Mouse (Mus musculus): ENCODE data around the gene Spopl.
A peak's percentile ranks its signal among the peaks of the same experiment; 100 is the strongest.
"Not testable (repeated sequence)": the region's sequence is repeated elsewhere in the genome, so short reads cannot be mapped to it uniquely, and the experiment has no call there.

Spopl gene

DNA sequence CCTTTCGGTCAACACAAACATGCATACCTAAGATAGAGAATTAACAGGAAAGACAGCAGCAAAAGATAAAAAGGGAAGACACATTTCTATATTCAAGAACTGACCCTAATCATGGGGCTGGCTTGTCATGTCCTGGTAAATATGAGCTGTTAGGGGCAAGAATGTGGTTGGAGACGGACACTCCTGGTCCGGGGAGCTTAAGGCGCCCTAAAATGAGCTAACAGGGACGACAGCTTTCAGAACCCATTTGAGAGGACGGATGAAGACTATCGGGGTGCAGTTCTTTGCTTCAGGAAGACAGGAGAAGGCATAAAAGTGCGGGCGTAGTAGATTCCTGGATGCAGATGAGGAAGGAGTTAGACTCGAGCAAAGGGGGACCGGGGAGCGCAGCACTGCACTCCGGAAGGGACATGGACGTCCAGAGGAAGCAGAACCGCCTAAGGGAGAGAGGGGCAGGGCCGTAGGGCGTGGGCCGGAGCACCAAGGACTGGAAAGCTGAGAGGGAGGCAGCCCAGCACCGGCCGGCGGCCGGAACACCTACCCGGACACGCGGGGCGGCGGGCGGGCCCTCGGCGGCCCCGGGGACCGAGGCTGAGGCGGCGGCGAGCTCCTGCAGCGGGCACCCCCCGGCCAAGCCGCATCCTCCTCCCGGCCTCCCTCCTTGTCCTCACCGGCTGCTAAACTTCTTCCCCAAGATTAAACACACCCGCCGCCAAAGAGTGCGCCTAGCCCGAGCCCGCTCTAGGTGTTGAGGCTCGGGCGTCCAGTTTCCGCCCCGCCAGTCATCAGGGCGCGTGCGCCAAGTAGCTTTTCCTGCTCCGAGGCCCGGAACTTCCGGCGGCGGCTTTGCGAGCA lies at the start of gene Spopl:
Spopl (minus strand) TSS at position 805 of the 855 bp plus-strand sequence.
- DNase-seq (ENCODE audit: low read depth, low spot score): peak; percentile 60

DNA sequence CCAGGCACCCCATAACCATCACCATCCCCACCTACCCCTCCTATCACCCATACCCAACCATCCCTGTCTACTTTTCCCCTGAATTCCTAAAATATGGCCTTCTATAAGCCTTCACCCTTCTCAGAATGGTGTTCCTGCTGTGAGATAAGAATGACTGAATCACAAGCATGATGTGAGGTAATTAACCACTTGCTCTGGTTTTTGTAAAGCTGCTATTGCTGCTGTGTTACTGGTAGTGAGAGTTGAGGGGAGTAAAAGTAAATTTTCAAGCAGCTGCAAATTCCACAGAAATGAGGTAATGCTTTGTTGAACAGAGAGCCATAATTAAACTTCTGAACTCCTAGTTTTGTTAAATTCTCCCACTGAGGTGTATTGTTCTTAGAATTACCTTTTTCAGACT lies 48.2 kb upstream of the Spopl start:
- DNase-seq (ENCODE audit: low read depth, low spot score): no peak

DNA sequence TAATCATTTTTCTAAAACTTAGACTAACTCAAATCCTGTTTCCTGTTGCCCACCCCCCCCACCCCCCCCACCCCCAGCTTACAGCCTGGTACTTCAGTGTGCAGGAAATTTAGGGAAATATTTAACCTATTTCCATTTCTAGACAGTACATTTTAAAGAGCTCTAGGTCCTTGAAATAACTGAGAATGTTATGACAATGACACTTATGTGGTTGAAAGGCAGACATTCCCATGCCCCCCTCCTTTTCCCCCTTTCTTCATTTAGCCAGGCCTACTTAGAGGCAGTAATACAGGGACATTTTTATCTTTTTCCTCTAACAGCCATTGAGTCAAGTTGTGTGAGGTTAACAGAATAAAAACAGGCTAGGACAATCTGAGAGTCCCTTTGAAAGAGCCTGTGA lies 46.1 kb upstream of the Spopl start:
- no peak for DNase-seq (ENCODE audit: low read depth, low spot score)

- DNase-seq (ENCODE audit: low read depth, low spot score): no peak
Observed at GRCm38 (mm10) chr2:23605391-23605790, 33.5 kb upstream of the Spopl start.

DNA sequence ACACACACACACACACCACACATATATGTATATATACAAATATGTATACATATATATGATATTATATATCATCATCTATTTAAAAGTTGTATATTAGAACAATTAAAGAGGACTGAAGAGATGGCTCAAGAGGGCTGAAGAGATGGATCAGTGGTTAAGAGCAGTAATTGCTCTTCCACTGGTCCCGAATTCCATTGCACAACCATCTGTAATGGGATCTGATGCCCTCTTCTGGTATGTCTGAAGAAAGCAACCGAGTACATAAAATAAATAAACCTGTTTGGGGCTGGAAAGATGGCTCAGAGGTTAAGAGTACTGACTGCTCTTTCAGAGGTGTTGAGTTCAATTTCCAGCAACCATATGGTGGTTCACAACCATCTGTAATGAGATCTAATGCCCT lies 16.9 kb upstream of the Spopl start:
- no peak for DNase-seq (ENCODE audit: low read depth, low spot score)

GRCm38 (mm10) chr2:23572157-23572532 lies 239 bp upstream of the Spopl start:
- not testable (repeated sequence) for DNase-seq (ENCODE audit: low read depth, low spot score)

DNA sequence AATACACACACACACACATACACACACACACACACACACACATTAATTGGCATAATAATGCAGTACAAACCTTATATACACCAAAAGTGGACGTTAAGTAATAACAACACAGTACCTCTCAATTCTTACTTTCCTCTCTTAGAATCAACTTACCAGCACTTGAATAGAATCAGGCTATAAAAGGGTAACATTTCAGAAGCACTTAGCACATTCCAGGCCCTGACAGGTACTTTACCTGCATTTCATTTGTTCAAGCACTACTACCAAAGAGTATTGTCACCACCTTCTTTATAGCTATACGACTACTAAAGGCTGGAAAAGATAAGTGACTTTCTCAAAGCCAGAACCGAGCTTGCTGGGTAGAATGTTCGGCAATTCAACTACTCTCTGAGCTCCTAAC lies 1.3 kb downstream of the Spopl start:
- no peak for DNase-seq (ENCODE audit: low read depth, low spot score)

DNA sequence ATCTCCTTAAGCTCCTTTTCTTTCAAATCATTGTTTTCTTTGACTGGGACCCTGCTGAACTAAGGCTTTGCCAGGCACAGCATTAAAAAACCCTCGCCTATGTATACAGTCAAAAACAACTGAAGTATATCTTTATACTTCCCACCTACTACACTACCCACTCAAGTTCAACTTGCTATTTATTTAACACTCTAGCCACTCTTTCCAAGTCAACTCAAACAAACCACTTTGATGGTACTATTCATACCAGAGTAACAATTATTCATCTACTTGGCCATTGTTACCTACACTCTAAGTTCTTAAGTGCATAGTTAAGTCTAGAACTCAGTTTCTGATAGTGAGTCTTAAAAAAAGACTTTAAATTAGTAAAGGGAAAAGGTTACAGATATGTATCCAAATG lies 3.1 kb downstream of the Spopl start:
- no peak for DNase-seq (ENCODE audit: low read depth, low spot score)

DNA sequence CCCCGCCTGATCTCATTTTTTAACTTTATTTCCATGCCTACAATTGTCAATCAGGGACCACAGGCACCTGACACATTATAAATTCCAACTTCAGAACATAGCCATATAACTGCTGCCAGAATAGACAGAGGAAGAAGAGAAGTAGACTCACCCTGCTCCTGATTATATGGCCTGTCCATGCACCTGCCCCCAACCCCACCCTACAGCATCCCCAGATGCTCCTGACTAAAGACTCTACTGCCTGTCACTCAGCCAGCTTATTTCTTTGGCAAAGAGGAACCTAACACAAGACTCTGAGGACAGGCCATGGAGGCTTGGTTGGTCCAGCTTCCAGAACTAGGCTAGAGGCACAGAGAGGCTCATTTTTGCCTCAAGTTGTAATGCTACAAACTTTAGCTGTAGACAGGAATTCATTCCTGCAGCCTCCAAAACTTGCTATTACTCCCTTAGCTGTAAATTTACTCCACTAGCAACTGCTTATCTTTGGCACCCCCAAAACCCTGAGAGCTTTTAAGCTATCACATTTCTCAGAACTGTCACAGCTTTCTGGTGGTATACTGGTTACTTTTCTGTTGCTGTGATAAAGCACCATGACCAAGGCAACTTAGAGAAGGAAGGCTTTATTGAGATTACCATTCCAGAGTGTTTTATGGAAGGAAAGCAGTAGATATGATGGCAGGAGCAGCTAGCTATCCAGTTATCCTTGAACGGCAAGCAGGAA lies 6.7 kb downstream of the Spopl start:
- no peak for DNase-seq (ENCODE audit: low read depth, low spot score)

DNA sequence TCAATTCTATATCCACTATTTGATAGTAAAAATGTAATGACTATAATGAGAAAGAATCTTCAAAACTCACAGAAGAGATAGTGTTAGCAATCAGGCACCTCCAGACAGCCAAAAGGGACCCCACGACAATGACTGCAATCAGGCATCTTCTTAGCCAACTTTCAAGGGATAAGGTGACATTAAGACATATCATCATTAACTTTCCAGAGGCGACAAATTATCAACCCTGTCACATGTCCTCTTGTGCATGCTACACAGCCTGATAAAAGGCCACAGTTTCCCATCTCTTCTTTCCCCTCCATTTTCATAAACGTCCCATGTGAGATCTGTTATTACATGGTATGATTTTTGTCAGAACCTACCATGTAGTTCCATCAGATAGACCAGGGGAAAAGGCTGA lies 9.0 kb downstream of the Spopl start:
- DNase-seq (ENCODE audit: low read depth, low spot score): no peak

GRCm38 (mm10) chr2:23559186-23559585 lies 12.7 kb downstream of the Spopl start:
- no peak for DNase-seq (ENCODE audit: low read depth, low spot score)

DNA sequence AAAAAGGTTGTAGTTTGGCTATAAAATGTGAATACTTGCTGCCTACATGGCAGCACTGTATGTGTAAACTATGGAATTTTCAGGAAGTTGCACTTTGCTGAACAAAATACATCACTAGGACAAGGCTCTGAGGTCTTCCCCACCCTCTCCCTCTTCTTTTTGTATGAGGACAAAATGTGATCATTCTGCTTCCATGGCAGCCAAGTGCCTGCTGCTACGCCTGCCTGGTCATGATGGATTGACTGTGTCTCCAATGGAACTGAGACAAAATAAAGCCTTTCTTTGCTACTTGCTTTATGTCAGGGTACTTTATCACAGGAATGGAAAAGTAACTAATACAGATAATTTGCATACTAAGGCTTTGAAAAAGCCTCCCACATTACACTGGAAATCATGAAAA lies 20.7 kb downstream of the Spopl start:
- DNase-seq (ENCODE audit: low read depth, low spot score): no peak

- DNase-seq (ENCODE audit: low read depth, low spot score): no peak
Observed at GRCm38 (mm10) chr2:23547220-23547619, 24.7 kb downstream of the Spopl start.

GRCm38 (mm10) chr2:23539967-23540366 lies 31.9 kb downstream of the Spopl start:
- no peak for DNase-seq (ENCODE audit: low read depth, low spot score)

GRCm38 (mm10) chr2:23527717-23528116 lies 44.2 kb downstream of the Spopl start:
- DNase-seq (ENCODE audit: low read depth, low spot score): not testable (repeated sequence)

- no peak for DNase-seq (ENCODE audit: low read depth, low spot score)
Observed at GRCm38 (mm10) chr2:23505141-23505540, 66.8 kb downstream of the Spopl start.

GRCm38 (mm10) chr2:23481715-23482114 lies 90.2 kb downstream of the Spopl start:
- DNase-seq (ENCODE audit: low read depth, low spot score): no peak

DNA sequence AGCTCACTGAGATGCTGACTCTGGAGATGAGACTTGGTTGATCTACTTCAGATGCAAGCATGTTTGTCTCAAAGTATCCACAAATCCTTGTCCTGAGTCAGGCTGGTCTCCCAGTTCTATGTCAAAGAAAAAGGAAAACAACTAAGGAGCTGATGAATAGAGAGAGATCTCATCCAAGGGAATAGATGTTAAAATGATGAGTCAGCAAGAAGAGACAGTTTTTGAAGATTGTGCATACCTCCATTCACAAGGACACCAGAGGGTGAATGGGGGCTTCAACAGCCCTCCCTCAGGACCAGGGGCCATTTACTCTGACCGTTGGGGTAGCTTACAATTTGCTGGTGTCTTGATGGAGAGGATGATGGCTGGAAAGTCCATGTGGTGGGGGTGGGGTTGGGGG lies 104.4 kb downstream of the Spopl start:
- DNase-seq (ENCODE audit: low read depth, low spot score): no peak

DNA sequence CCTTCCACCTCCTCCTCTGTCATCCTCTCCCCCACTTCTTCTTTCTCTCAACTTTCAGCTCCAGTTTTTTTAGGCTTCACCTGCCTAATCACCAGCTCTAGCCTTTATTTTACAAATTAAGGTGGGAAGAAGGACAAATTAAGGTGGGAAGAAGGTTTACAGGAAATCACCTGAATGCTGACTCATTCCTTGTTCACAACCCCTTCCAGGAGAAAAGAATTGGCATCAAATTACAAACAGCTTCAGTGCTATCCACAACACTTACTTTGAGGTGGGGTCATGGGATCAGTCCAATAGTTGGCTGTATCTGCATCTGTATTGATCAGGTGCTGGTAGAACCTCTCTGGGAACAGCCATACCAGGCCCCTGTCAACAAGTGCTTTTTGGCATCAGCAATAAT lies 114.5 kb downstream of the Spopl start:
- DNase-seq (ENCODE audit: low read depth, low spot score): no peak
